Mouse (Mus musculus) limb, embryonic 11.5 days (tissue): ENCODE results near the gene Pwp2. TPM values are rescaled to one million over a fixed set of nuclear protein-coding genes. Genes with fewer than 3 reads are reported as not detected.
A peak's percentile ranks its signal among the peaks of the same experiment; 100 is the strongest.

Source experiments
- ATAC-seq: fragments of 200-750 bp; cut with Nextera tagmentation; 2 replicates; pipeline ENCODE4 v1.8.0; 2017; ENCODE audit warnings: low read depth; ENCODE audit not compliant: insufficient number of reproducible peaks, low FRiP score, low TSS enrichment
- DNase-seq: peaks from one replicate; pipeline ENCODE4 v3.0.0-alpha.2; 2015; ENCODE audit warnings: low spot score
- H3K27ac ChIP-seq: fragments of 300-500 bp; sonication (generic); replicated peaks from 2 replicates; pipeline ENCODE4 v1.5.1; 2014; ENCODE audit warnings: low read depth, mild to moderate bottlenecking, low read length
- H3K27me3 ChIP-seq: fragments of 300-500 bp; sonication (generic); 2 replicates; pipeline ENCODE4 v1.6.1; 2014; ENCODE audit warnings: mild to moderate bottlenecking, low read length, mixed read lengths; ENCODE audit not compliant: control insufficient read depth, insufficient read depth
- H3K36me3 ChIP-seq: fragments of 300-500 bp; sonication (generic); 2 replicates; pipeline ENCODE4 v1.6.1; 2014; ENCODE audit warnings: mild to moderate bottlenecking, low read length, moderate library complexity, mixed read lengths; ENCODE audit not compliant: control insufficient read depth, insufficient read depth
- H3K4me1 ChIP-seq: fragments of 300-500 bp; sonication (generic); 2 replicates; pipeline ENCODE4 v1.6.1; 2014; ENCODE audit warnings: low read length, mixed read lengths; ENCODE audit not compliant: control insufficient read depth, insufficient read depth
- H3K4me2 ChIP-seq: fragments of 300-500 bp; sonication (generic); 2 replicates; pipeline ENCODE4 v1.6.1; 2014; ENCODE audit warnings: low read depth, mild to moderate bottlenecking, moderate library complexity; ENCODE audit not compliant: severe bottlenecking
- H3K4me3 ChIP-seq: fragments of 300-500 bp; sonication (generic); 2 replicates; pipeline ENCODE4 v1.5.1; 2014; ENCODE audit warnings: low read depth, low read length
- H3K9ac ChIP-seq: fragments of 300-500 bp; sonication (generic); 2 replicates; pipeline ENCODE4 v1.6.1; 2014; ENCODE audit warnings: mild to moderate bottlenecking, low read length
- H3K9me3 ChIP-seq: fragments of 300-500 bp; sonication (generic); 2 replicates; pipeline ENCODE4 v1.6.1; 2016; ENCODE audit warnings: low read length; ENCODE audit not compliant: control insufficient read depth
- WGBS: fragments of 180-500 bp; shearing (Covaris S2); extraction: QIAGEN DNeasy Blood & Tissue Kit; methylation state at CpG from one replicate; pipeline ENCODE4 v1.1.7; 2014; 5-methylcytosine and 5-hydroxymethylcytosine counted together
- polyA plus RNA-seq: library from polyadenylated mRNA; unstranded; fragments of >200 nt; fragmentation: Nextera tagmentation; extraction: Ambion mirVana; gene quantifications from 2 replicates; pipeline ENCODE4 v1.2.1, GENCODE M21; 2014

The Pwp2 gene
- polyA plus RNA-seq, 1 experiment from 2014 or later: 23.7 TPM

DNA sequence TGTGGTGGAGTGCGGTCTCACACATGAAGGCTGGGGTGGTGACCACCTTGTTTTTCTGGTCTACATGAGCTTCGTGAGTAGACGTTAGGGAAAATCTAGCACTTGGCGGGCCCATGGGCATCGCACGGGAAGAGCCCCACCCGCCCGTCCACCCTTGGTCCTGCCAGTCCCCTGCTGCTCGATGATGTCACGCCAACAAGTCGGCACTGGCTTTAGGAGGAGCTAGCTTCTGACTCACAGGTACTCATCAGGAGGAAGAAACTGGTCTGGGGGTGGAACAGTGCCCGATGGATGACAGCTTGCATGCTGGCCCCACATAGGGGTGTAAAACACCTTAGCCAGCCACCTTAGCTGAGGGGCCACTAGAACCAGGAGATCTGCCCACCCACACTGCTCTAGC is 22.3 kb downstream of the Pwp2 start:
- Histone ChIP-seq H3K9ac (no peak overlapping the region), H3K36me3 (peaks cover 5% of the 10 kb centered on the region; the same call in 1 of the 2 replicates), H3K27ac (no peak overlapping the region), H3K27me3 (no peaks in the 10 kb centered on the region), H3K4me2 (no peak overlapping the region), H3K4me3 (no peak overlapping the region), H3K9me3 (no peaks in the 10 kb centered on the region), H3K4me1 (no peaks in the 10 kb centered on the region)
- ATAC-seq (no peak), DNase-seq (no peak)
- WGBS: 96% methylated on average over 12 of the region's 12 CpGs

DNA sequence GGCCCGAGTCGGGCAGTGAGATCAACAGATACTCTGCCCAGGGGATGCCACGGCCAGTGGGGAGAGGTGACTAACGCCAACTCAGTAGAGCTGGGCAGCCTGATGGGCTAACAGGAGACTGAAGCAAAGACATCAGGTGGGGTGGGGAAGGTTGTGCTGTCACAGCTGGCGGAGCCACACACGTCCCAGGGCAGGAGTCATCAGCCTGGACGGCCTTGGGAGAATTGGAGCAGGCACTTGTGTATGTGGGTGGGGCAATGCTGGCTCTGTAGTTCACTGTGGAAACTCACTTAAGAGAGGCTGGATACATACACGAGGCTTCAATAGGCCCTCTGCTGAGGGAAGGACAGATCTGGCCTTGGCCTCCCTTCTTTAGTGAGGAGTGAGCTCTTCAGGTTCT is 23.9 kb downstream of the Pwp2 start:
- 86% methylated on average over 8 of the region's 8 CpGs for WGBS
- ATAC-seq: no peak
- H3K36me3 ChIP-seq: peaks cover 3% of the 10 kb centered on the region; the same call in 1 of the 2 replicates

DNA sequence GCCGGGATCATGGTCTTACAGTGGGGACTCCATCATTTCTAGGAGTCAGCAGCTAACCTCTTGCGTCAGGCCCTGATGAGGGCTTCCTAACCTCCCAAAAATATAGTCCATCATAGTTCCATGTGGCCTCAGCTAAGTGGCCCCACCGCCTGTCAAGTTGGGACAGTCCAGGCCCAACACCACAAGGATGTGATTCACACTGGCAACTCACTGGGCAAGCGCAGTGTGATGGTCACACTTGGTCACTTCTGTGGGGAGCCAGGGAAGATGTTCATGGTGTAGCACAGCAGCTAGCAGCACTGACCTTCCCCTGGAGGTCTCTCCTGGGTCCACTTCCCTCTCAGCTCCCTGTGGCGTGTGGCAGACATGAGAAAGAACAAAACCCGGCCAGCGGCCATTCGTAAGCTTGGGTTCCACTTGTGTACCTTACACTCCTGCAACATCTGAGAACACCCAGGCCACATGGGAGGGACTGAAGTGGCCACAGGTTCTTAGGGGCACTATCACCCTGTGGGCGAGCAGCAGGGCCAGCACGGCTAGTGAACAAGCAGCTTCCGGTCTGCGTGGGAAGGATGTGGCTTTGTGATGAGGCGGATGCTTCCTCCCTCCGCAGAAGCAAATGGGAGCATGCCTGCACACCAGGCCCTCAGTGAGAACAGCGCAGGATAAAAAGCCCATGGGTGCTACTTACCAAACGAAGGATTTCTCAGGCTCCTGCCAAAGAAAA is 24.4 kb downstream of the Pwp2 start:
- 90% methylated on average over 16 of the region's 16 CpGs for WGBS
- H3K9me3 ChIP-seq: no peaks in the 10 kb centered on the region
- H3K4me1 ChIP-seq: no peaks in the 10 kb centered on the region
- peaks cover 3% of the 10 kb centered on the region; the same call in 1 of the 2 replicates for H3K36me3 ChIP-seq
- DNase-seq: no peak
- H3K4me2 ChIP-seq: no peak overlapping the region
- ATAC-seq: 0 out of 2 replicates have a peak, but pooled peaks have one; percentile 13
- no peaks in the 10 kb centered on the region for H3K27me3 ChIP-seq
- no peak overlapping the region for H3K9ac ChIP-seq
- no peak overlapping the region for H3K27ac ChIP-seq
- H3K4me3 ChIP-seq: no peak overlapping the region

More for the DNA sequence above, 23.9 kb downstream of the Pwp2 start:
- Histone ChIP-seq H3K4me2 (no peak overlapping the region), H3K9ac (no peak overlapping the region), H3K27me3 (no peaks in the 10 kb centered on the region), H3K27ac (no peak overlapping the region), H3K4me1 (no peaks in the 10 kb centered on the region), H3K4me3 (no peak overlapping the region), H3K9me3 (no peaks in the 10 kb centered on the region)
- DNase-seq: no peak

DNA sequence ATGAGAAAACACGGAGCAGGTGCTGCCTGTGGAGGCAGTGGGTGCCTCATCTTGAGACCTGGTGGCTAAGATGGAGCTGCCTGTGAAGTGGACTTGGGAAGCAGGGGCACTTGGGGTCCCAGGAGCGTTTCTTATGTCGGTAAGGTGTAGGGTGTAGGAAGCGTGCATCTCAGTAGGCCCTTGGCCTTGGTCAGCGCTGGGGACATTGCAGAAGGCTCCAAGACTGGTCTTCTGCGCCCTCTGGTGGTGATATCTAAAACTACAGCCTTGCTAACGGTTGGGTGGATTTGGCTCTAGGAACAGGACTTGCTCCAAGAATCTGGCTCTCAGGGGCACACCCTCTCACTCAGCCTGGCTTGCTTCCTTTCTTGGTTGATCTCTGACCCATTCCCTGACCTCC is 25.0 kb downstream of the Pwp2 start:
- Histone ChIP-seq H3K4me2 (peak overlapping the region; percentile 35), H3K9me3 (no peaks in the 10 kb centered on the region), H3K27me3 (no peaks in the 10 kb centered on the region), H3K27ac (no peak overlapping the region), H3K36me3 (peaks cover 3% of the 10 kb centered on the region; the same call in 1 of the 2 replicates), H3K9ac (no peak overlapping the region), H3K4me1 (no peaks in the 10 kb centered on the region), H3K4me3 (no peak overlapping the region)
- DNase-seq (peak; percentile 90), ATAC-seq (peak; percentile 75)
- WGBS: 5% methylated on average over 7 of the region's 7 CpGs

DNA sequence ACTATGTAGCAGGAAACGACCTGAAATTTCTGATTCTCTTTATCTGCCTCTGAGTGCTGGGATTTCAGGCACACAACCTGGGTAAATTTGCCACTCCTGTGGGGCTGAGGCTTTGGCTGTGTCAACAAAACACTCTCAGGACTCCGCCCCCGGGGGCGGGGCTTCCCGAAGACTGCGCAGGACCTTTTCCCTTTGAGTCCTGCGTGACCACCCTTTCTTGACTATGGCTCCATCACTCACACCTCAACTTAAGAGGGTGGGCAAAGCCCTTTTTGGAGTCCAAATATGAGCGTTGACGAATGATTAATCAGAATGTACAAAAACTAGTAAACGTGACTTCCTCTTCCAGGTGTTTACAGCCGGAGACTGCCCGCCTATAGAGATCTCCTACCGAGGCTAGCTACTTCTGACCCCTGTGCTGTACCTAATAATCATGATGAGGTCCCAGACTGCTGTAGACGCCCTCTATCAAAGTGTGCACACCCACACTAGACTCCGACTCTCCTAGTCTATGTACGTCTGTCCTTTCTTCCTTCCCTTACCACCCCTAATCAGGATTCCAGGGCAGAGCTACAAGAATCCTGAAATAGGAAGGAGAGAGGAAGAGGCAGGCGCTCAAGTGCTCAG is 25.6 kb downstream of the Pwp2 start:
- Histone ChIP-seq H3K36me3 (no peaks in the 10 kb centered on the region; the same call in 1 of the 2 replicates), H3K27ac (no peak overlapping the region), H3K4me1 (no peaks in the 10 kb centered on the region), H3K9me3 (no peaks in the 10 kb centered on the region), H3K4me2 (peak overlapping the region; percentile 35), H3K9ac (no peak overlapping the region), H3K27me3 (no peaks in the 10 kb centered on the region), H3K4me3 (no peak overlapping the region)
- ATAC-seq (no peak), DNase-seq (peak; percentile 61)
- 15% methylated on average over 17 of the region's 17 CpGs for WGBS

DNA sequence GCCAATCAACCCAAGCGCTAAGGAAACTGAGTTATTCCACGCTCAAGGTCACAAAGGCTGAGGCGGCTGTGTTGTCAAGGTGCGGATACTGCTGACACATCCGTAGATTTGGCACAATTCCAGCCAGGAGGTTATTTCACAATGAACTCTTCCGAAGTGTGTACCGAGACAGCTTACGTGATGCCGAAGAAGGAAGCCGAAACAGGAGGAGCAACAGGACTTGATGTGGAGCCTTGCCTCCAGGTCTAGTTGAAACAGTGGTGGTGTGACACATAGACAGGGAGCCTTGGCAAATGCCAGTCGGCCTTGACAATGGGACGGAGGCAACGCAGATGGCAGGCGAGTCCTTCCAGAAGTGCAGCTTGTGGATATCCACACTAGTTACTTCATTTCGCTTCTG is 26.9 kb downstream of the Pwp2 start:
- Histone ChIP-seq H3K27ac (no peak overlapping the region), H3K27me3 (no peaks in the 10 kb centered on the region), H3K9ac (no peak overlapping the region), H3K4me3 (no peak overlapping the region), H3K36me3 (no peaks in the 10 kb centered on the region), H3K9me3 (no peaks in the 10 kb centered on the region), H3K4me1 (no peaks in the 10 kb centered on the region), H3K4me2 (no peak overlapping the region)
- no peak for ATAC-seq
- DNase-seq: no peak
- 90% methylated on average over 15 of the region's 15 CpGs for WGBS

DNA sequence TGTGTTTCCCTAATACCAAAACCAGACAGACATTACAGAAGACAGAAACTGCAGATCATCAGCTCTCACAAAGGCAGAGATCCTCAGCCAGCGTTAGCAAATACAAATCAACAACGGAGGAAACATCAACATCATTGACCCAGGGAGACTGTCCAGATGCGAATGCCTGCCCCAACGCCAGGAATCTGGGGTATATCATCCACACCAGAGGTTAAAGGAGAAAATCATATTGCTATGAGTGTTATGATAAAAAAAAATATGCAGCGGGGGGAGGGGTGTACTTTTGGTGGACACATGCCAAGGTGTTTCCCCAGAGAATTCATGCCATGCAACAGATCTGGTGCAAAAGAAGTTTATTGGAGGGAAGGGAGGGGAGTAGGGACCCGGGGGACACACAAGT is 28.0 kb downstream of the Pwp2 start:
- Histone ChIP-seq H3K9ac (no peak overlapping the region), H3K4me2 (no peak overlapping the region), H3K27me3 (no peaks in the 10 kb centered on the region), H3K9me3 (no peaks in the 10 kb centered on the region), H3K4me1 (no peaks in the 10 kb centered on the region), H3K4me3 (no peak overlapping the region), H3K36me3 (no peaks in the 10 kb centered on the region), H3K27ac (no peak overlapping the region)
- no peak for DNase-seq
- ATAC-seq: no peak
- 81% methylated on average over 6 of the region's 6 CpGs for WGBS

DNA sequence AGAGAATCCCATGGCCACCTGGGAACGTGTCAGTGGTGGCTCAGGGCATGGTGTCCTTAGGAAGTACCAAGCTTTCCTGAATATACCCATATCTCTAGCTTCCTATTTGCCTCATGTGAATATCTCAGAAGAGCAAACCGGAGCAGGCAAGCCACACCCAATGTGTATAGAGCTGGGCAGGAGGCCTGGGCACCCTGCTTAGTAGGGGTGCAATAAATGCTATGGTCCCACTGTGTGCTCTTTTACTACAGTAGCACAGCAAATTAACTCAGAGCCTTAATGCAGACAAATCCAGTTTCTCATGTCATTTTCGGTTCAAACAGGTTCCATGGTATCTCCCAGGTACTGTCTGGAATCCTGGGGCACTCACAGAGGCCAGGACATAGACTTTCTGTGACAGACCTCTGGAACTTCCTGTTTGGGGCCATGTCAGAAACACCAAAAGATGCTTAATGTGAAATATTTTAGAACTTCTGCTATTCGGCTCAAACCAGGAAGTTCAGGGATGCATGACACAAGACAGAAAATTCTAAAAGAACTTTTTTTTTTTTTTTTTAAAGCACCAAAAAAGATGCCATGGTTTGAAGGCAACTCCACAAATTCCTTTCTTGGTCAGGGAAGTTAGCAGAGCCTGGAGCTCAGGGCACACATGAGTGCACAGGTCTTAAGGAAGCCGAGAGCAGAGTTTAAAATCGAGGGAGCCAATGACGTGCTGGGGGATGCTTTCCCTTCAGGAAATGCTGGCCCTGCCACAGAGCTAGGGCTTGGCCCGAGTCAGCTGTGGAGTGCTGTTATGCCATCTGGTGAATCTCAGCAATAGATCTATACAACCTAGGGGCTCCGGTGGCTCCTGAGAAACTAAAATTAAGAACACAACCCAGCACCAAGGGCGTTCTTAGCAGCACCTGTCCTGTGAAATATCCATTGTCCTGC is 35.8 kb downstream of the Pwp2 start:
- 73% methylated on average over 10 of the region's 10 CpGs for WGBS
- Histone ChIP-seq H3K9me3 (no peaks in the 10 kb centered on the region), H3K4me1 (no peaks in the 10 kb centered on the region), H3K27ac (no peak overlapping the region), H3K9ac (no peak overlapping the region), H3K27me3 (no peaks in the 10 kb centered on the region), H3K4me2 (no peak overlapping the region), H3K4me3 (no peak overlapping the region), H3K36me3 (no peaks in the 10 kb centered on the region)
- ATAC-seq: no peak
- DNase-seq: no peak
